Mouse (Mus musculus): ENCODE data around the gene Ncor2. TPM values are rescaled to one million over a fixed set of nuclear protein-coding genes. Genes with fewer than 3 reads are reported as not detected.

Gene Ncor2
- polyA plus RNA-seq, 1 experiment = 7.2 TPM

- H3K9me3 ChIP-seq (ENCODE audit: control insufficient read depth, low read length) = no peaks in the 10 kb centered on the region
- TF ChIP-seq GATA1 (IDR thresholded peaks at IDR 0.05; ENCODE audit: low read length) (no peak), TAL1 (IDR thresholded peaks at IDR 0.05; ENCODE audit: low read length) (no peak)
- no peaks in the 10 kb centered on the region for H3K27me3 ChIP-seq (ENCODE audit: control insufficient read depth)
- H3K4me1 ChIP-seq (ENCODE audit: control insufficient read depth) = peaks cover 10% of the 10 kb centered on the region
- H3K36me3 ChIP-seq (ENCODE audit: control insufficient read depth) = peaks cover 55% of the 10 kb centered on the region
- H3K4me3 ChIP-seq (replicated peaks) = no peak overlapping the region
Measured at GRCm38 (mm10) chr5:125104841-125105240, 74.2 kb downstream of the Ncor2 start.

GRCm38 (mm10) chr5:125103396-125103795 is 75.6 kb downstream of the Ncor2 start:
- no peak overlapping the region for H3K4me3 ChIP-seq (replicated peaks)
- H3K27me3 ChIP-seq (ENCODE audit: control insufficient read depth) = no peaks in the 10 kb centered on the region
- H3K9me3 ChIP-seq (ENCODE audit: control insufficient read depth, low read length) = no peaks in the 10 kb centered on the region
- H3K4me1 ChIP-seq (ENCODE audit: control insufficient read depth) = peaks cover 10% of the 10 kb centered on the region
- peaks cover 51% of the 10 kb centered on the region for H3K36me3 ChIP-seq (ENCODE audit: control insufficient read depth)
- TF ChIP-seq GATA1 (IDR thresholded peaks at IDR 0.05; ENCODE audit: low read length) (no peak), TAL1 (IDR thresholded peaks at IDR 0.05; ENCODE audit: low read length) (no peak)

GRCm38 (mm10) chr5:125102907-125103306 is 76.1 kb downstream of the Ncor2 start:
- TF ChIP-seq GATA1 (IDR thresholded peaks at IDR 0.05; ENCODE audit: low read length) (no peak), TAL1 (IDR thresholded peaks at IDR 0.05; ENCODE audit: low read length) (no peak)
- Histone ChIP-seq H3K4me1 (ENCODE audit: control insufficient read depth) (peaks cover 10% of the 10 kb centered on the region), H3K27me3 (ENCODE audit: control insufficient read depth) (no peaks in the 10 kb centered on the region), H3K36me3 (ENCODE audit: control insufficient read depth) (peaks cover 51% of the 10 kb centered on the region), H3K9me3 (ENCODE audit: control insufficient read depth, low read length) (no peaks in the 10 kb centered on the region), H3K4me3 (replicated peaks) (no peak overlapping the region)

- TF ChIP-seq TAL1 (IDR thresholded peaks at IDR 0.05; ENCODE audit: low read length) = no peak
- no peak for TF ChIP-seq GATA1 (IDR thresholded peaks at IDR 0.05; ENCODE audit: low read length)
- no peaks in the 10 kb centered on the region for H3K27me3 ChIP-seq (ENCODE audit: control insufficient read depth)
- H3K4me3 ChIP-seq (replicated peaks) = no peak overlapping the region
- H3K4me1 ChIP-seq (ENCODE audit: control insufficient read depth) = peaks cover 10% of the 10 kb centered on the region
- H3K9me3 ChIP-seq (ENCODE audit: control insufficient read depth, low read length) = no peaks in the 10 kb centered on the region
- peaks cover 50% of the 10 kb centered on the region for H3K36me3 ChIP-seq (ENCODE audit: control insufficient read depth)
Measured at GRCm38 (mm10) chr5:125102352-125102751, 76.7 kb downstream of the Ncor2 start.

- Histone ChIP-seq H3K4me3 (replicated peaks) (no peak overlapping the region), H3K9me3 (ENCODE audit: control insufficient read depth, low read length) (no peaks in the 10 kb centered on the region), H3K36me3 (ENCODE audit: control insufficient read depth) (peaks cover 52% of the 10 kb centered on the region), H3K4me1 (ENCODE audit: control insufficient read depth) (peaks cover 10% of the 10 kb centered on the region), H3K27me3 (ENCODE audit: control insufficient read depth) (no peaks in the 10 kb centered on the region)
- no peak for TF ChIP-seq TAL1 (IDR thresholded peaks at IDR 0.05; ENCODE audit: low read length)
- TF ChIP-seq GATA1 (IDR thresholded peaks at IDR 0.05; ENCODE audit: low read length) = no peak
Measured at GRCm38 (mm10) chr5:125099785-125100350, 79.2 kb downstream of the Ncor2 start.

GRCm38 (mm10) chr5:125098692-125099091 is 80.3 kb downstream of the Ncor2 start:
- TF ChIP-seq TAL1 (IDR thresholded peaks at IDR 0.05; ENCODE audit: low read length) = no peak
- Histone ChIP-seq H3K4me3 (replicated peaks) (no peak overlapping the region), H3K4me1 (ENCODE audit: control insufficient read depth) (peaks cover 10% of the 10 kb centered on the region), H3K9me3 (ENCODE audit: control insufficient read depth, low read length) (no peaks in the 10 kb centered on the region), H3K27me3 (ENCODE audit: control insufficient read depth) (no peaks in the 10 kb centered on the region), H3K36me3 (ENCODE audit: control insufficient read depth) (peaks cover 44% of the 10 kb centered on the region)

GRCm38 (mm10) chr5:125096368-125096767 is 82.7 kb downstream of the Ncor2 start:
- no peak overlapping the region for H3K4me3 ChIP-seq (replicated peaks)
- no peaks in the 10 kb centered on the region; the same call in 1 of the 2 replicates for H3K4me1 ChIP-seq (ENCODE audit: control insufficient read depth)

GRCm38 (mm10) chr5:125095525-125096175 is 83.4 kb downstream of the Ncor2 start:
- Histone ChIP-seq H3K36me3 (ENCODE audit: control insufficient read depth) (peaks cover 38% of the 10 kb centered on the region), H3K9me3 (ENCODE audit: control insufficient read depth, low read length) (no peaks in the 10 kb centered on the region)

More at GRCm38 (mm10) chr5:125096368-125096767, 82.7 kb downstream of the Ncor2 start:
- TF ChIP-seq TAL1 (IDR thresholded peaks at IDR 0.05; ENCODE audit: low read length) (no peak), GATA1 (IDR thresholded peaks at IDR 0.05; ENCODE audit: low read length) (no peak)
- peaks cover 31% of the 10 kb centered on the region for H3K36me3 ChIP-seq (ENCODE audit: control insufficient read depth)
- no peaks in the 10 kb centered on the region for H3K27me3 ChIP-seq (ENCODE audit: control insufficient read depth)
- no peaks in the 10 kb centered on the region for H3K9me3 ChIP-seq (ENCODE audit: control insufficient read depth, low read length)

GRCm38 (mm10) chr5:125093795-125094194 is 85.2 kb downstream of the Ncor2 start:
- TF ChIP-seq GATA1 (IDR thresholded peaks at IDR 0.05; ENCODE audit: low read length) (no peak), TAL1 (IDR thresholded peaks at IDR 0.05; ENCODE audit: low read length) (no peak)
- Histone ChIP-seq H3K4me1 (ENCODE audit: control insufficient read depth) (no peaks in the 10 kb centered on the region; the same call in 1 of the 2 replicates), H3K4me3 (replicated peaks) (no peak overlapping the region), H3K36me3 (ENCODE audit: control insufficient read depth) (peaks cover 53% of the 10 kb centered on the region), H3K27me3 (ENCODE audit: control insufficient read depth) (no peaks in the 10 kb centered on the region), H3K9me3 (ENCODE audit: control insufficient read depth, low read length) (peaks cover 5% of the 10 kb centered on the region; the same call in 1 of the 2 replicates)

More at GRCm38 (mm10) chr5:125095525-125096175, 83.4 kb downstream of the Ncor2 start:
- no peaks in the 10 kb centered on the region; the same call in 1 of the 2 replicates for H3K4me1 ChIP-seq (ENCODE audit: control insufficient read depth)
- no peaks in the 10 kb centered on the region for H3K27me3 ChIP-seq (ENCODE audit: control insufficient read depth)
- no peak overlapping the region for H3K4me3 ChIP-seq (replicated peaks)
- TF ChIP-seq TAL1 (IDR thresholded peaks at IDR 0.05; ENCODE audit: low read length) (no peak), GATA1 (IDR thresholded peaks at IDR 0.05; ENCODE audit: low read length) (no peak)
